Comparison of ENCODE assay signal across 9 mouse cellular contexts in the genomic region with DNA sequence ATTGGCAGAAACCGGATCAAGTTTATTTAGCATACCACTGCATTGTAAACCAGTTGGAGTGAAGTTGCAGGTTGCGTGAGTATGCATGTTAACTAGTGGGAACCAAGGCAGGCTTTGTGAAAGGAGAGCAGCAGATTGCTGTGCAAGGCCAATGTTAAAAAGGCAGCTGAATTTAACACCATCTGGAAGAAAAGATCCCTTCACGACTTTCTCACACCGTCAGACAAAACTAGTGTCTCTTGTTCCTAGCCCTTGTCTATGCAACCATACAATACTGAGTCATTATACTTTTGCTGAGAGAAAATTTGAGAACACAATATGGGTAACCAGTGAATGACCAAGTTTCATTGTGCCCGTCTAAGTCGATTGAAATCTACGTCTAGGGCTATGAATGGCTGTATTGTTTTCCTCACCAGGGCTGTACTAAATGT.
DNase-seq lines count a peak whose midpoint lies in the region; ATAC-seq lines count a peak whose summit lies in the region.
"Had no signal": no experiment of that assay in that cellular context is flagged by ENCODE, and none has a peak within 500 bp of the region (broad histone marks: within the 10 kb centered on the region; RNA-seq: fewer than 3 reads in every experiment).

No protein-coding gene starts in this region.

- peak; percentile 43 for DNase-seq in neural tube, embryonic 11.5 days (ENCODE audit: low spot score)
- DNase-seq in neural tube, embryonic 10.5 days (ENCODE audit: extremely low spot score, low spot score) = no peak
- peak; percentile 66 for DNase-seq in forebrain, embryonic 11.5 days (ENCODE audit: low spot score)
- peak; percentile 45 for DNase-seq in midbrain, embryonic 10.5 days (ENCODE audit: low spot score)
- DNase-seq in heart, adult 9 months (ENCODE audit: low spot score in 2 of 2) = no peak
- no peak for DNase-seq in gastrocnemius, postnatal 36 days
- DNase-seq in B cell, adult 2 months = no peak
- DNase-seq: kidney, adult 18-20 months had no signal

- no peaks in the 10 kb centered on the region for H3K36me3 ChIP-seq in neural tube, embryonic 11.5 days (ENCODE audit: control insufficient read depth, insufficient read depth, low read length)
- H3K36me3 ChIP-seq in forebrain, embryonic 11.5 days (ENCODE audit: control insufficient read depth, insufficient read depth, low read length) = peaks cover 6% of the 10 kb centered on the region; the same call in 1 of the 2 replicates
- peaks cover 32% of the 10 kb centered on the region for H3K36me3 ChIP-seq in midbrain, embryonic 10.5 days
- H3K36me3 ChIP-seq: heart, embryonic 10.5 days had no signal

- peak overlapping the region; percentile 42; the same call in 1 of the 2 replicates for H3K4me3 ChIP-seq in neural tube, embryonic 11.5 days (ENCODE audit: low read depth, low read length)
- peak overlapping the region; percentile 54 for H3K4me3 ChIP-seq in forebrain, embryonic 11.5 days (ENCODE audit: low read depth, low read length)
- peak overlapping the region; percentile 85 for H3K4me3 ChIP-seq in midbrain, embryonic 10.5 days
- H3K4me3 ChIP-seq: heart, embryonic 10.5 days had no signal

- H3K27me3 ChIP-seq in neural tube, embryonic 11.5 days (ENCODE audit: control insufficient read depth, insufficient read depth, low read length) = no peaks in the 10 kb centered on the region
- no peaks in the 10 kb centered on the region for H3K27me3 ChIP-seq in forebrain, embryonic 11.5 days (ENCODE audit: control insufficient read depth, insufficient read depth, low read length)
- H3K27me3 ChIP-seq in midbrain, embryonic 10.5 days (ENCODE audit: low read depth, poor library complexity, severe bottlenecking) = peaks cover 57% of the 10 kb centered on the region

- peaks cover 6% of the 10 kb centered on the region; the same call in 1 of the 2 replicates for H3K4me1 ChIP-seq in neural tube, embryonic 11.5 days (ENCODE audit: control insufficient read depth, insufficient read depth, low read length)
- peaks cover 6% of the 10 kb centered on the region; the same call in 1 of the 2 replicates for H3K4me1 ChIP-seq in forebrain, embryonic 11.5 days (replicated peaks; ENCODE audit: control insufficient read depth, insufficient read depth, low read length)
- H3K4me1 ChIP-seq in midbrain, embryonic 10.5 days = peaks cover 83% of the 10 kb centered on the region

- H3K9ac ChIP-seq in neural tube, embryonic 11.5 days (ENCODE audit: low read length) = peak overlapping the region; percentile 19; the same call in 1 of the 2 replicates
- peak overlapping the region; percentile 48; the same call in 1 of the 2 replicates for H3K9ac ChIP-seq in forebrain, embryonic 11.5 days (ENCODE audit: low read length)

- H3K27ac ChIP-seq in neural tube, embryonic 11.5 days (ENCODE audit: low read depth, low read length) = peak overlapping the region; percentile 58; the same call in 1 of the 2 replicates
- peak overlapping the region; percentile 99 for H3K27ac ChIP-seq in forebrain, embryonic 11.5 days (ENCODE audit: low read depth, low read length)
- peak overlapping the region; percentile 88 for H3K27ac ChIP-seq in midbrain, embryonic 10.5 days (replicated peaks)
- H3K27ac ChIP-seq: heart, embryonic 10.5 days had no signal

- ATAC-seq in neural tube, embryonic 11.5 days (ENCODE audit: insufficient read depth, low FRiP score, low TSS enrichment) = peak; percentile 27
- ATAC-seq in forebrain, embryonic 11.5 days (replicated peaks; ENCODE audit: low FRiP score) = peak; percentile 58

- 15% methylated on average over 7 of the region's 7 CpGs for WGBS in neural tube, embryonic 11.5 days
- WGBS in forebrain, embryonic 11.5 days = 4% methylated on average over 7 of the region's 7 CpGs
- WGBS in midbrain, embryonic 10.5 days = 9% methylated on average over 7 of the region's 7 CpGs

- peak overlapping the region; percentile 47 for H3K4me2 ChIP-seq in neural tube, embryonic 11.5 days (ENCODE audit: low read depth)
- peak overlapping the region; percentile 48 for H3K4me2 ChIP-seq in forebrain, embryonic 11.5 days (ENCODE audit: low read depth, low read length, severe bottlenecking)

- H3K9me3 ChIP-seq in neural tube, embryonic 11.5 days (ENCODE audit: control insufficient read depth, low read length) = no peaks in the 10 kb centered on the region
- no peaks in the 10 kb centered on the region for H3K9me3 ChIP-seq in forebrain, embryonic 11.5 days (ENCODE audit: control insufficient read depth, low read length)
- H3K9me3 ChIP-seq in midbrain, embryonic 10.5 days (replicated peaks) = no peaks in the 10 kb centered on the region
- H3K9me3 ChIP-seq: heart, embryonic 10.5 days had no signal

- intact Hi-C loops in gastrocnemius, postnatal 36 days (cut with DNase I) = loop anchor here (5.0 kb wide), 1 partner anchor 236 kb away; no protein-coding TSS in a partner anchor

Comparison
In these comparisons a context has a peak if more than half of its experiments do, and no peak if none do; other contexts are left out.
1. DNase-seq: peak in neural tube, embryonic 11.5 days (single experiment), forebrain, embryonic 11.5 days (single experiment) and midbrain, embryonic 10.5 days (single experiment); none in neural tube, embryonic 10.5 days (single experiment), heart, adult 9 months (0 of 2), gastrocnemius, postnatal 36 days (0 of 2) and B cell, adult 2 months (0 of 2).
2. Peak in every context shown above with its lines, with median percentiles within 50 percentile points of each other: H3K27ac ChIP-seq and H3K4me3 ChIP-seq.